Mouse (Mus musculus): ENCODE results near the gene Hmcn1. TPM values are rescaled to one million over a fixed set of nuclear protein-coding genes. Genes with fewer than 3 reads are reported as not detected.

Gene Hmcn1
- polyA plus RNA-seq, 1 experiment from 2014 or later = 36.0 TPM

DNA sequence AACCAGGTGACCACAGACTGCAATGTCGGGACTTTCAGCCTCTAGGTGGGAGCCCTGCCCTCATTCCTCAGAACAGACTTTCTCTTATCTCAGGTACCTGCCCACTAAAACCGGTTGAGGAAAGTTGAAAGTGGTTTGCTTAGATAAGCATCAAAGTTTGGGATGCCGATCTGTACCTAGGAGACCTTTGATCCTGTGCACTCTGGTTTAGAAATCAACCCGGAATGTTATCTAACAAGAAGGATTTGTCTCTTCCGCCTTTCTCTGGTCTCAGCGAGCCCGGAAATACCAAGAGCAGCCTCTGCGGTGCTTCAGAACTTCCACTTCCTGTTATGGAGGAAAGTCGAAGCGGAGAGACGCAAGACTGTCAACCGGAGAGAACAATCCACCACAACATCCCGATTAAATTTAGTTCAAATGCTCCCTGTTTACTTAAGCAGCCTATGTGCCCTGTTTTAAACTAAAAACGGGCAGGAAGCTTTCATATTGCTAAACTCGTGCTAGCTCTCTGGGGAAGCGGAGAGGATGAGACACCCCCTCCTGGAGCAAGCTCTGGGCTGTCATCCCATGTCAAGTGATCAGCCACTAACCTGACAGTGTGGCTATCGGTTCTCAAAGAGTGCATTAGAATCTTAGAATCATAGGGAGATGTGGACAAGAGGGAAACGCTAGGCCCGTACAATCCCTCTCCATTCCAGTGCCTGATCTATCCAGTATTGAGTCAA lies 32.0 kb upstream of the Hmcn1 start:
- Histone ChIP-seq H3K27ac (no peak overlapping the region), H3K9me3 (no peaks in the 10 kb centered on the region), H3K9ac (no peak overlapping the region), H3K4me1 (no peaks in the 10 kb centered on the region), H3K4me2 (replicated peaks) (no peak overlapping the region), H3K4me3 (no peak overlapping the region), H3K27me3 (no peaks in the 10 kb centered on the region), H3K36me3 (no peaks in the 10 kb centered on the region)
- no peak for ATAC-seq (ENCODE audit: low FRiP score, low read depth)
- WGBS = 83% methylated on average over 19 of the region's 19 CpGs

DNA sequence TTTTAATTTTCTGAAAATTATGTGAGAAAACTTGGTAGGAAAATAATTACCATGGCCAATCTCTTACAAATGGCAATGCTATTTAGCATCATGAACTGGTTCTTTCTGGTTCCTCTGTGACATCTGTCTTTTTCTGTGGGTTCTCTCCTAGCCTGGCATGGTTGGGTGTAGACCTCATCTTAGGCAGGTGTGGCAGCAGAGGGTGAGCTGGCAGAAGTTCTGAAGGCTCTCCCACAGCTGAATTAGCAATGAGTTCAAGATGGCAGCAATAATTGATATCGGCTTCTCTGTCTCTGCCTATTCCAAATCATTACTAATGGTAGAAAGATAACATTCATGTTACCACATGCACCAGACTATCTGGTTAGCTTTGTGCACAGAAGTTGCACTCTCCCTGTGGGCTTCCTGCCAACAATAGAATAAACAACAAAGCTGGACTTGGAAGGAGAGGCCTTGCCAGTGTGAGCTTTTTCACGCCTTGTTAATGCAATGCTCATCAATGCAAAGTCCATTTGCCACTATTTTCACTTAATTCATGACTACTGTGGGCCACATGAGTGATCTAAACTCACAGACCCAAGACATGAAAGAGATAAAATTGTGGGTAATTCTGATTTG lies 26.1 kb upstream of the Hmcn1 start:
- no peaks in the 10 kb centered on the region for H3K4me1 ChIP-seq
- H3K27me3 ChIP-seq = no peaks in the 10 kb centered on the region
- H3K4me3 ChIP-seq = no peak overlapping the region
- no peak overlapping the region for H3K4me2 ChIP-seq (replicated peaks)
- H3K9ac ChIP-seq = no peak overlapping the region
- no peak overlapping the region for H3K27ac ChIP-seq
- WGBS = 83% methylated on average over 2 of the region's 2 CpGs
- no peak for ATAC-seq (ENCODE audit: low FRiP score, low read depth)
- no peaks in the 10 kb centered on the region for H3K9me3 ChIP-seq
- H3K36me3 ChIP-seq = no peaks in the 10 kb centered on the region

- Histone ChIP-seq H3K27me3 (no peaks in the 10 kb centered on the region; the same call in 1 of the 2 replicates), H3K4me3 (no peak overlapping the region), H3K36me3 (no peaks in the 10 kb centered on the region), H3K4me2 (replicated peaks) (no peak overlapping the region), H3K27ac (no peak overlapping the region), H3K9me3 (no peaks in the 10 kb centered on the region), H3K4me1 (peaks cover 50% of the 10 kb centered on the region), H3K9ac (no peak overlapping the region)
- no peak for ATAC-seq (ENCODE audit: low FRiP score, low read depth)
- 28% methylated on average over 7 of the region's 7 CpGs for WGBS
Measured at GRCm38 (mm10) chr1:151011056-151011455, 17.8 kb upstream of the Hmcn1 start.

- Histone ChIP-seq H3K4me3 (no peak overlapping the region), H3K4me1 (peaks cover 53% of the 10 kb centered on the region), H3K27ac (no peak overlapping the region), H3K4me2 (replicated peaks) (no peak overlapping the region), H3K27me3 (no peaks in the 10 kb centered on the region; the same call in 1 of the 2 replicates), H3K9ac (no peak overlapping the region), H3K9me3 (no peaks in the 10 kb centered on the region), H3K36me3 (no peaks in the 10 kb centered on the region)
- 25% methylated on average over 6 of the region's 6 CpGs for WGBS
- ATAC-seq (ENCODE audit: low FRiP score, low read depth) = peak; percentile 46; the same call in 1 of the 2 replicates
Measured at GRCm38 (mm10) chr1:151009115-151009797, 16.0 kb upstream of the Hmcn1 start.

DNA sequence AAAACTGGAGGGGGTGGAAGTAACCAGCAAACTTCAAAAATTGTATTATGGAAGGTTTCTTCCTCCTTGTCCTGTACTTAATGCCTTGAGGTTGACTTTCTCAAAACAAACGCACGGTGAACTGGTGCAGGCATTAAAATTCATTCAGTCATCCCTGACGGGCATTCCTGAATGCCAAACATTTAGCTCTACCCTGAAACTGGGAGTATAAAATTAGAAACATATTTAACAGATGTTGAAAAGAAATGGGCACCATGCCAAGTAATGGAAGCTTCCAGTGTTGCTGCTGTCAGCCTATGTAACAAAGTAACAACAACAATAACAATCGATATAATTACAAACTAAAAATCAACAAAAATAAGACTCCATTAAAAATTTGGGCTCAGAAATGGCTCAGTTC lies 14.5 kb upstream of the Hmcn1 start:
- Histone ChIP-seq H3K9ac (no peak overlapping the region), H3K27ac (no peak overlapping the region), H3K36me3 (no peaks in the 10 kb centered on the region), H3K4me3 (no peak overlapping the region), H3K4me1 (peaks cover 50% of the 10 kb centered on the region), H3K9me3 (no peaks in the 10 kb centered on the region), H3K27me3 (no peaks in the 10 kb centered on the region; the same call in 1 of the 2 replicates), H3K4me2 (replicated peaks) (no peak overlapping the region)
- no peak for ATAC-seq (ENCODE audit: low FRiP score, low read depth)
- 22% methylated on average over 4 of the region's 4 CpGs for WGBS

DNA sequence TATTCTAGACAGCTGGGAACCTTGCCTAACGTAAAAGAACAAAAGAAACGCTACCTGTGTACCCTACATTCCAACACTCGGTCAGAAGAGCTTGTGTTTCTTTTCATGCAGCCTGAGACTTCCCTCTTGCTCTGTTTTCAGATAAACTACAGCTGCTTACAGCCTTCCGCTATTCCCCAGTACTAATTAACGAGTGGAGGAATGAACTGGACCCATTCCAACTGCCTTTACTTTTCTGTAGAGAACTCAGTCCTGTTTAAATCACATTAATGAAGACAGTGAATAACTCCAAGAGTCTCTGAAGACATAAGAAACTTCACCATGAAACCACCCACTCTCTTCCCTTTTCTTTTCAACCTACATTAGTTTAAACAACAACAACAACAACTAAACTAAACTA lies 10.8 kb upstream of the Hmcn1 start:
- Histone ChIP-seq H3K4me3 (no peak overlapping the region), H3K27me3 (no peaks in the 10 kb centered on the region), H3K27ac (no peak overlapping the region), H3K4me1 (peaks cover 50% of the 10 kb centered on the region), H3K4me2 (replicated peaks) (no peak overlapping the region), H3K9me3 (no peaks in the 10 kb centered on the region), H3K9ac (no peak overlapping the region), H3K36me3 (no peaks in the 10 kb centered on the region)
- no peak for ATAC-seq (ENCODE audit: low FRiP score, low read depth)
- 36% methylated on average over 5 of the region's 5 CpGs for WGBS

DNA sequence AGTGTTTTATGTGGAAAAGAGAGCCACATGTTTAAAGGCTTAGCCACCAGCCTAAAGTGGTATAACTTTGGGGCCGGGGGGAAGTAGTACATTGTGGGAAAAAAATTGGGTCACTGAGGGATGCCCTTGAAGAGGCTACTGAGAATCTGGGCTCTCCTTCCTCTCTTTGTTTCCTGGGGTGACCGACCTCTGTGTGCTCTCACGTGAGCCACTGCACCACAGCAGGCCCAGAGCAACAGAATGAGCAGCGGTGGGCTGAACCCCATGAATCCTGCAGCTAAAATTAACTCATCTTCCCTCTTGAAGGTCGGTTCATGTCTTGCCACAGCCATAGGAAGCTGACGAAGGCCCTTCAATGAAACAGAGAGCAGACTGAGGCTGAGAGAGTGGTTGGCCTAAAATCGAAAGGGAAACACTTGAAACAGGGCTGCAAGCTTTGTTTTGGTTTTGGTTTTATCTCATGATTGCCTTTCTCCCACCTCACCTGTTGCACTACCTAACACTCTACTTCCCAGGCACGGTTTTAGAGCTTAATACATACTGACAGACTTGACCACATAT lies 8.7 kb upstream of the Hmcn1 start:
- Histone ChIP-seq H3K4me2 (replicated peaks) (peak overlapping the region; percentile 21; the same call in 1 of the 2 replicates), H3K27me3 (no peaks in the 10 kb centered on the region), H3K27ac (peak overlapping the region; percentile 55), H3K9ac (no peak overlapping the region), H3K4me1 (peaks cover 33% of the 10 kb centered on the region), H3K4me3 (no peak overlapping the region), H3K9me3 (no peaks in the 10 kb centered on the region), H3K36me3 (no peaks in the 10 kb centered on the region)
- 70% methylated on average over 8 of the region's 8 CpGs for WGBS
- no peak for ATAC-seq (ENCODE audit: low FRiP score, low read depth)

GRCm38 (mm10) chr1:151000714-151001113 lies 7.5 kb upstream of the Hmcn1 start:
- Histone ChIP-seq H3K4me3 (no peak overlapping the region), H3K4me2 (replicated peaks) (no peak overlapping the region), H3K4me1 (peaks cover 29% of the 10 kb centered on the region), H3K27me3 (no peaks in the 10 kb centered on the region), H3K36me3 (no peaks in the 10 kb centered on the region), H3K9ac (no peak overlapping the region), H3K27ac (no peak overlapping the region), H3K9me3 (no peaks in the 10 kb centered on the region)
- 62% methylated on average over 13 of the region's 13 CpGs for WGBS
- no peak for ATAC-seq (ENCODE audit: low FRiP score, low read depth)

DNA sequence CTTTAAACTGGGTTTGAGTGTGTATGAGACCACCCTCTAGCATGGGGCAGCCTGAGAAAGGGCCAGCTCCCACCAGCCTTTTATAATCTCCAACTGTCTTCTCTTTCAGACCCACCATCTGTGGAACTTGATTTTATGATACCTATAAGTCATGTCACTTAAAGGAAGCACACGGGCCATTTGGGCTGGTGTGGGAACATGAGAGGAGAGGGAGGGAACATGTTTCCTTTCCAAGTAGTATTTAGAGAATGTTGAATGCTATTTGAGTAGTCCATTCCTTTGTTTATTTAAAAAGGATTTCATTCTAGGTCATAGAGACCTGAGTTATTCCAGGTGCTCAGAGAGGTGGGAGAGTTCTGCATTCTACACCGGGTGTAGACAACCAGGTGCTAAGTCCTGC lies 1.4 kb upstream of the Hmcn1 start:
- ATAC-seq (ENCODE audit: low FRiP score, low read depth) = no peak

GRCm38 (mm10) chr1:150992711-150993161 lies 499 bp downstream of the Hmcn1 start:
- ATAC-seq (ENCODE audit: low FRiP score, low read depth) = no peak

More for the DNA sequence above, 1.4 kb upstream of the Hmcn1 start:
- Histone ChIP-seq H3K27me3 (no peaks in the 10 kb centered on the region), H3K27ac (no peak overlapping the region), H3K9ac (no peak overlapping the region), H3K4me2 (replicated peaks) (no peak overlapping the region), H3K4me1 (peaks cover 31% of the 10 kb centered on the region), H3K9me3 (no peaks in the 10 kb centered on the region), H3K36me3 (no peaks in the 10 kb centered on the region), H3K4me3 (no peak overlapping the region)
- 8% methylated on average over 2 of the region's 2 CpGs for WGBS

DNA sequence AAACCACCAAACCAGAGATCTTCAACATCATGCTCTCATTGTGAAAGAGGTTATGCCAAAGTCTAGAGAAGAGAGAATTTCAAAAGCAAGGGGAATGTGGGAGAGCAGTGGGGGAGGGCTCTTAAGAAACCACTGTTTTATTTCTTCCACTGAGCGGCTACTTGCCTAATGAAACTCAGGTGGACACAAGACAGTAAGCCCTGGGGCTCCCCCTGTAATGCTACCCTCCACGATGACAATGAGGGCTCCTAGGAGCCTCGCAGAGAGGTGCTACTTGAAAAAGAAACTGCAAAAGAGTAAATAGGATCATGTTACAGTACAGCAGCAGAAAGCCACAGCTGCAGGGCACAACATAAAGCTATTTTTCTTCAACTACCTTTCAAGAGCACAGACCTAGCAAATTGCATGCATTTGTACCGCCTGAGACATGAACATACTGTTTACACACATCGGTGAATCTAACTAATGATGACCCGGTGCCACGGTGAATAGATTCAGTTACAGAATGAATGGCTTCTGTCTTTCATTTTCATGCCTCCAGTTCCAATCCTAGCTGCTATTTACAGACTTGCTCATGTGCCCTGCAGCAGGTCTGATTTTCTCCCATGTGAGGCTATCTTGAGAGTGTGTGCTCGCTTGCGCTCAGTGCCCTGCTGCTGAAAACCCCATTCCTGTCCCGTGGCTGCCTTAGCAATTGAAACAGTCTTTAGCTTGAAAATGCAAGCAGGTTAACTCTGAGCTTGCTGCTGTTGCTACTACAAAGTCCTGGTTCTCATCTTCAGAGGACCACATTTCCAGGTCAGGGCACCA lies 1.3 kb downstream of the Hmcn1 start:
- no peaks in the 10 kb centered on the region for H3K27me3 ChIP-seq
- H3K9ac ChIP-seq = peak overlapping the region; percentile 90
- H3K27ac ChIP-seq = peak overlapping the region; percentile 91
- WGBS = under 1% methylated on average over 10 of the region's 10 CpGs
- H3K4me1 ChIP-seq = peaks cover 31% of the 10 kb centered on the region
- H3K9me3 ChIP-seq = no peaks in the 10 kb centered on the region
- 0 out of 2 replicates have a peak, but pooled peaks have one; percentile 16 for ATAC-seq (ENCODE audit: low FRiP score, low read depth)
- peak overlapping the region; percentile 71 for H3K4me3 ChIP-seq
- peak overlapping the region; percentile 77 for H3K4me2 ChIP-seq (replicated peaks)
- H3K36me3 ChIP-seq = no peaks in the 10 kb centered on the region

More at GRCm38 (mm10) chr1:150992711-150993161, 499 bp downstream of the Hmcn1 start:
- peak overlapping the region; percentile 91 for H3K27ac ChIP-seq
- no peaks in the 10 kb centered on the region for H3K27me3 ChIP-seq
- H3K9ac ChIP-seq = peak overlapping the region; percentile 90
- peaks cover 31% of the 10 kb centered on the region for H3K4me1 ChIP-seq
- WGBS = under 1% methylated on average over 6 of the region's 6 CpGs
- peak overlapping the region; percentile 77 for H3K4me2 ChIP-seq (replicated peaks)
- no peaks in the 10 kb centered on the region for H3K36me3 ChIP-seq
- H3K4me3 ChIP-seq = peak overlapping the region; percentile 71
- H3K9me3 ChIP-seq = no peaks in the 10 kb centered on the region

Data from limb, embryonic 13.5 days (tissue).